Mouse (Mus musculus) CD4-positive naive resting alpha-beta T cell, adult 76 days (primary cell): Measurements from ENCODE around the gene Vps18. TPM values are rescaled to one million over a fixed set of nuclear protein-coding genes. Genes with fewer than 3 reads are reported as not detected.

Experiments used
- total RNA-seq: library from RNA; stranded (reverse); gene quantifications from one replicate; pipeline ENCODE4 v1.2.4, GENCODE M21; 2023

The Vps18 gene
- total RNA-seq, result 26.1 TPM

GRCm38 (mm10) chr2:119288270-119288882 is at the start of gene Vps18:
Vps18 (plus strand) TSS chr2:119288740.

GRCm38 (mm10) chr2:119270643-119271331 is 17.8 kb upstream of the Vps18 start, which contains the start of gene Rhov:
Rhov (minus strand) TSS chr2:119271272.

GRCm38 (mm10) chr2:119325568-119326143 is 37.1 kb downstream of the Vps18 start, which contains the start of gene Dll4:
Dll4 (plus strand) TSS chr2:119325784.

Other genes starting within 250 kb of the Vps18 start
- 1.8 TPM for gene Knl1, start 241.6 kb upstream of the Vps18 start, total RNA-seq
- 2.1 TPM for gene Rad51, start 175.9 kb upstream of the Vps18 start, total RNA-seq
- gene Rmdn3, start 131.7 kb upstream of the Vps18 start, total RNA-seq, result 27.6 TPM
- gene Gchfr, start 121.0 kb upstream of the Vps18 start, total RNA-seq, result not detected
- 1.4 TPM for gene Gm14137, start 114.2 kb upstream of the Vps18 start, total RNA-seq
- 20.8 TPM for gene Zfyve19, start 80.1 kb upstream of the Vps18 start, total RNA-seq
- gene Dnajc17, start 79.9 kb upstream of the Vps18 start, total RNA-seq, result 24.9 TPM
- gene Ppp1r14d, start 58.8 kb upstream of the Vps18 start, total RNA-seq, result not detected
- gene Spint1, start 51.4 kb upstream of the Vps18 start, total RNA-seq, result not detected
- 0.32 TPM for gene Rhov, start 17.5 kb upstream of the Vps18 start, total RNA-seq
- 0.38 TPM for gene Dll4, start 37.0 kb downstream of the Vps18 start, total RNA-seq
- 0.35 TPM for gene Chac1, start 62.5 kb downstream of the Vps18 start, total RNA-seq
- 50.6 TPM for gene Ino80, start 188.9 kb downstream of the Vps18 start, total RNA-seq